Mouse (Mus musculus): ENCODE measurements at regions not wholly inside any gene's neighbourhood (a gene's known extent, or its start where the extent isn't known, plus 50 kb on each side); places are given as distances from the start of the nearest gene placed in this dataset.

DNA sequence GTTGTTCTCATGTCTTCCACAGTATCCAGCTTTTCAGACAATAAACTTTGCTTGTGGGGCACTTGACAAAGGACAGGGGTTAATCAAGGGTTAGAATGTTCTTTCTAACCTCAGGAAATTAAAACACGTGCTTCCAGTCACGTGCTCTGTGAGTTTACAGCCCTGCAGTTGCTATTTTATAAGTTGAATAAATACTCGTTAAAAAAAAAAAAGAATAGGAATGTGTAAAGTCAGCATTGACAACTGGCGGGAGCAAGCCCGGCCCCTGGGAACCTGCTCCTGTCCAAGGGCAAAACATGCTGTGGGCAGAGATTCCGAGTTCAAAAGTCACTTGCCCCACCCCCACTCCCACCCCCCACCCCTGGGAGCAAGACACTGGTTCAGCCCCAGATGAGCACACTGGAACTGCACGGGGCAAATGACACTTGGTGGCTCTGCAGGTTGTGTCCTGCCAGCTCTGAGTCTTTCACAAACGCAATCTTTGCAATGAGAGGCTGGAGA is 72.8 kb upstream of the Lclat1 start:
- Histone ChIP-seq H3K4me2 (no peak overlapping the region), H3K27ac (ENCODE audit: low read depth, low read length) (0 out of 2 replicates have a peak overlapping the region, but pooled peaks have one; percentile 10), H3K4me1 (ENCODE audit: control insufficient read depth, insufficient read depth, low read length) (peaks cover 16% of the 10 kb centered on the region), H3K9ac (ENCODE audit: low read depth, low read length) (no peak overlapping the region), H3K27me3 (ENCODE audit: control insufficient read depth, insufficient read depth, low read length) (no peaks in the 10 kb centered on the region), H3K36me3 (ENCODE audit: control insufficient read depth, insufficient read depth, low read length) (no peaks in the 10 kb centered on the region), H3K4me3 (ENCODE audit: low read depth, low read length) (no peak overlapping the region), H3K9me3 (replicated peaks; ENCODE audit: control insufficient read depth, low read length) (no peaks in the 10 kb centered on the region)
- WGBS (ENCODE audit: insufficient replicate concordance) = 38% methylated on average over 8 of the region's 8 CpGs
- no peak for ATAC-seq (replicated peaks; ENCODE audit: insufficient number of reproducible peaks, low FRiP score, low TSS enrichment)

DNA sequence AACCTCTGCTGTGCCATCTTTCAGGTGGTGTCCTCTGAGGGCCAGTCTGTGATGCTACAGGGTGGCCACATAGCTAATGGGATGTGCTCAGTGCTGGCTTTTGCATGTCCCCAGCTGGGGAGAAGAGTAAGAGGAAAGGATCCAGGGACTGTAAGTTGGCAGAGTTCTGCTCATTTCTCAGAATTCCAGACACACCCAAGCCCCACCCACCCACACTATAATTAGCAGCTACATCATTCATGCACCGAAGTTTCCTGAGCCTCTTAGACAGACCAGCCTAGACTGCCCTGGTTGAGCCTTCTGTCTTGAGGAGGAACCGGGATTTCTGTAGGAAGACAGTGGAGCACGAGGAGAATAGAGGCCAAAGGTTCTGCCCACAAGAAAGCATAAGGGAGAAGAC is 70.9 kb upstream of the Lclat1 start:
- 52% methylated on average over 3 of the region's 3 CpGs for WGBS (ENCODE audit: insufficient replicate concordance)
- Histone ChIP-seq H3K27ac (ENCODE audit: low read depth, low read length) (0 out of 2 replicates have a peak overlapping the region, but pooled peaks have one; percentile 24), H3K4me3 (ENCODE audit: low read depth, low read length) (no peak overlapping the region)

DNA sequence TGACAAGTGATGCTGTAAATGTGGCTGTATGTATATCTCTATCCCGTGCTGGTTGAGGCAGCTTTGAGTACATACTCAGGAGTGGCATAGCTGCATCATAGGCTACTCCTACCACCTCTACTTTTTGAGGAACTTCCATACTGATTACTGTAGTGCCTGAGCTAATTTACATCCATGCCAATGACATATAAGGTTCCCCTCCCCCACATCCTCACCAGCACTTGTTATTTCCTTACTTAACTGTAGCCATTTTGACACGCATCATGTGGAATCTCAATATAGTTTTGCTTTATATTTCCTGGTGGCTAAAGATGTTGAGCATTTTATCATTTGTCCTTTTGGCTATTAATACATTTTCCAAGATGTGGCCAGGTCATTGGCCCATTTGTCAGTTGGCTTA is 69.2 kb upstream of the Lclat1 start:
- 81% methylated on average over 2 of the region's 2 CpGs for WGBS (ENCODE audit: insufficient replicate concordance)
- no peak for ATAC-seq (replicated peaks; ENCODE audit: insufficient number of reproducible peaks, low FRiP score, low TSS enrichment)
- H3K9ac ChIP-seq (ENCODE audit: low read depth, low read length) = no peak overlapping the region
- no peak overlapping the region for H3K4me3 ChIP-seq (ENCODE audit: low read depth, low read length)
- H3K4me1 ChIP-seq (ENCODE audit: control insufficient read depth, insufficient read depth, low read length) = peaks cover 13% of the 10 kb centered on the region
- H3K9me3 ChIP-seq (replicated peaks; ENCODE audit: control insufficient read depth, low read length) = no peaks in the 10 kb centered on the region
- no peak overlapping the region for H3K27ac ChIP-seq (ENCODE audit: low read depth, low read length)
- no peak overlapping the region for H3K4me2 ChIP-seq
- no peaks in the 10 kb centered on the region for H3K27me3 ChIP-seq (ENCODE audit: control insufficient read depth, insufficient read depth, low read length)
- no peaks in the 10 kb centered on the region for H3K36me3 ChIP-seq (ENCODE audit: control insufficient read depth, insufficient read depth, low read length)

More for the DNA sequence above, 70.9 kb upstream of the Lclat1 start:
- H3K4me1 ChIP-seq (ENCODE audit: control insufficient read depth, insufficient read depth, low read length) = peaks cover 14% of the 10 kb centered on the region
- H3K9me3 ChIP-seq (replicated peaks; ENCODE audit: control insufficient read depth, low read length) = no peaks in the 10 kb centered on the region
- H3K27me3 ChIP-seq (ENCODE audit: control insufficient read depth, insufficient read depth, low read length) = no peaks in the 10 kb centered on the region
- H3K9ac ChIP-seq (ENCODE audit: low read depth, low read length) = no peak overlapping the region
- ATAC-seq (replicated peaks; ENCODE audit: insufficient number of reproducible peaks, low FRiP score, low TSS enrichment) = no peak
- H3K4me2 ChIP-seq = no peak overlapping the region
- H3K36me3 ChIP-seq (ENCODE audit: control insufficient read depth, insufficient read depth, low read length) = no peaks in the 10 kb centered on the region

DNA sequence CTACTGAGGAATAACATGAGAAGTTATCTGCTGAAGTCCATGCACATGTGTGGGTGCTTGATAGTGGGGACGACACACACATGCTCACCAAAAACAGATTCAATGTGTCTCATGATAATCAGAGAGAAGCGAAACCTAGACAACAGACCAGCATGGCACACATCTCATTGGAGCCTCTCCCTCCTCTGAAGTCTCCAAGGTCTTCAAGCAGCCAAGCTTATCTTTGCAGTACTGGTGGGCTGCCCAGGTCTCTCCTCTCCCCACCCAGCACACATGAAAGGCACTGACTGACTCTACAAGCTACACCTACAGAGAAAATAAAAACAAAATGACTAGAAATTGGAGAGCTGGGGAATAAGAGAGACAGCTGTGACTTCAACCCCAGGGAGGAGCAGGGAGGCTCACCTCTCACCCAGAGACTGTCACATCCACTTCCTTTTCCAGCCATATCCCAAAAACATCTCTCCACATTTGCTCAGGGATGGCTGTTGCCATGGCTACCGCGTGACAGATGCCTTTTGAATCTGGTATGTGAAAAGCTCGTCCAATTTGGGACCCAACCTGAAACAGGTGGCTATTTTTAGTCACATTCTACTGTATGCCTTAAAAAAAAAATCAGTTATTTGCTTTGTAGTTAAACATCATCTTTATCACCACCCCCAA is 62.7 kb upstream of the Lclat1 start:
- Histone ChIP-seq H3K4me1 (ENCODE audit: control insufficient read depth, insufficient read depth, low read length) (no peaks in the 10 kb centered on the region), H3K9me3 (replicated peaks; ENCODE audit: control insufficient read depth, low read length) (no peaks in the 10 kb centered on the region), H3K36me3 (ENCODE audit: control insufficient read depth, insufficient read depth, low read length) (no peaks in the 10 kb centered on the region), H3K27ac (ENCODE audit: low read depth, low read length) (no peak overlapping the region), H3K9ac (ENCODE audit: low read depth, low read length) (no peak overlapping the region), H3K4me2 (no peak overlapping the region), H3K27me3 (ENCODE audit: control insufficient read depth, insufficient read depth, low read length) (no peaks in the 10 kb centered on the region), H3K4me3 (ENCODE audit: low read depth, low read length) (no peak overlapping the region)
- ATAC-seq (replicated peaks; ENCODE audit: insufficient number of reproducible peaks, low FRiP score, low TSS enrichment) = no peak
- WGBS (ENCODE audit: insufficient replicate concordance) = 66% methylated on average over 5 of the region's 5 CpGs

DNA sequence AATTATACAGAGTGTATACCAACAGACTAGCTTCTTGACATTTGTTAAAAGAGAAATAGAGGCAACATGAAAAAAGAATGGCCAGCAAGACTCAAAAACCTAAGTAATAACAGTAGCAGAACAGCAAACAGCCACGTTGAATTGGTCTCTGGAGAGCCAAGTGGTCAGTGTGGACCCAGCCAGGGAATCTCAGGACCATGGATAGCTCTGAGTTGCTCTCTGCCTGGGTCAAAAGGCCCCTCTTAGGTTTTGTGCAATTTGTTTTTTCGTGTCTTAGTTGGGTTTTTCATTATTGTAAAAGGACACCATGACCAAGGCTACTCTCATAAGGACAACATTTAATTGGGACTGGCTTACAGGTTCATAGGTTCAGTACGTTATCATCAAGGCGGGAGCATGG is 60.8 kb upstream of the Lclat1 start:
- 50% methylated on average over 4 of the region's 4 CpGs for WGBS (ENCODE audit: insufficient replicate concordance)
- Histone ChIP-seq H3K4me3 (ENCODE audit: low read depth, low read length) (no peak overlapping the region), H3K4me1 (ENCODE audit: control insufficient read depth, insufficient read depth, low read length) (no peaks in the 10 kb centered on the region), H3K9ac (ENCODE audit: low read depth, low read length) (no peak overlapping the region), H3K36me3 (ENCODE audit: control insufficient read depth, insufficient read depth, low read length) (no peaks in the 10 kb centered on the region), H3K9me3 (replicated peaks; ENCODE audit: control insufficient read depth, low read length) (no peaks in the 10 kb centered on the region), H3K27ac (ENCODE audit: low read depth, low read length) (no peak overlapping the region), H3K27me3 (ENCODE audit: control insufficient read depth, insufficient read depth, low read length) (no peaks in the 10 kb centered on the region), H3K4me2 (no peak overlapping the region)
- no peak for ATAC-seq (replicated peaks; ENCODE audit: insufficient number of reproducible peaks, low FRiP score, low TSS enrichment)

DNA sequence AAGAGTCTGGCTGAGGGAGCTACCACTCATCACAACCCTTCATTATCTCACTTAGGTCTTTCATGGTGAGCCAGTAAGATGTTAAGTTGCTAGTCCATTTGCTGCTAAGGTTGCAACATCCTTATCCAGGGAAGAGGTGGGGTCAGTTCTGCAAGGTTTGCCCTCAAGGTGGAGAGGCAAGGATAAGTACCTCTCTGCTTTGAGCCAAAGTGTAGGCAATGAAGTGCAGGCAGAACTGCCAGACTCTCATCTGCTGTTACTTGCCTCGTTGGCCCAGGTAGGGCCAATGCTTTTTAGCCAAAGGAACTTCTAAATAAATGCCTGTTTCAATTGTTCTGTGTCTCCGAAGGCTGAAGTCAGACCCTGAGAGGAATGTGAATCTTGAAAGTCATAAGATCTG is 59.6 kb upstream of the Lclat1 start:
- Histone ChIP-seq H3K4me1 (ENCODE audit: control insufficient read depth, insufficient read depth, low read length) (no peaks in the 10 kb centered on the region), H3K27me3 (ENCODE audit: control insufficient read depth, insufficient read depth, low read length) (no peaks in the 10 kb centered on the region), H3K4me3 (ENCODE audit: low read depth, low read length) (no peak overlapping the region), H3K9ac (ENCODE audit: low read depth, low read length) (no peak overlapping the region), H3K9me3 (replicated peaks; ENCODE audit: control insufficient read depth, low read length) (no peaks in the 10 kb centered on the region), H3K27ac (ENCODE audit: low read depth, low read length) (no peak overlapping the region), H3K4me2 (no peak overlapping the region), H3K36me3 (ENCODE audit: control insufficient read depth, insufficient read depth, low read length) (no peaks in the 10 kb centered on the region)
- ATAC-seq (replicated peaks; ENCODE audit: insufficient number of reproducible peaks, low FRiP score, low TSS enrichment) = no peak
- WGBS (ENCODE audit: insufficient replicate concordance) = 73% methylated on average over 2 of the region's 2 CpGs

DNA sequence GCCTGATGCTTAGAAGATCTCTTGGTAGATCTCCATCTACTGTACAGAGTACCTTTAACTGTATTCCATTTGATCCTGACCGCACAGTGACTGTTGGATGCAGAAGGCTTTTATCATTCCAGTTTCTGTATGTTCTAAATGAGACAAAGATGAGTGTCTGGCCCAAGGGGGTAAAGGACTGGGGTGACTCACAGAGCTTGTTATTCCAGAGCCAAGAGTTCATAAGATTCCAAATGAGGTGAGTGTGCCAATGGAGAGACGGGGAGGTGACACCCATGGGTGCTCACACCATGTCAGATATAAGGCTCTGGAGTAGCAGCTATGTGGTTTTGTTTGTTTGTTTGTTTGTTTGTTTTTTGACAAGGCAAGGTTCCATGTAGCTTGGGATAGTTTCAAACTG is 54.8 kb upstream of the Lclat1 start:
- ATAC-seq (replicated peaks; ENCODE audit: insufficient number of reproducible peaks, low FRiP score, low TSS enrichment) = no peak
- H3K4me1 ChIP-seq (ENCODE audit: control insufficient read depth, insufficient read depth, low read length) = peaks cover 7% of the 10 kb centered on the region; the same call in 1 of the 2 replicates
- 77% methylated on average over 2 of the region's 2 CpGs for WGBS (ENCODE audit: insufficient replicate concordance)
- H3K9ac ChIP-seq (ENCODE audit: low read depth, low read length) = no peak overlapping the region
- H3K9me3 ChIP-seq (replicated peaks; ENCODE audit: control insufficient read depth, low read length) = no peaks in the 10 kb centered on the region; the same call in 1 of the 2 replicates
- no peak overlapping the region for H3K4me2 ChIP-seq
- no peak overlapping the region for H3K4me3 ChIP-seq (ENCODE audit: low read depth, low read length)
- H3K27me3 ChIP-seq (ENCODE audit: control insufficient read depth, insufficient read depth, low read length) = no peaks in the 10 kb centered on the region
- H3K36me3 ChIP-seq (ENCODE audit: control insufficient read depth, insufficient read depth, low read length) = no peaks in the 10 kb centered on the region
- H3K27ac ChIP-seq (ENCODE audit: low read depth, low read length) = no peak overlapping the region

DNA sequence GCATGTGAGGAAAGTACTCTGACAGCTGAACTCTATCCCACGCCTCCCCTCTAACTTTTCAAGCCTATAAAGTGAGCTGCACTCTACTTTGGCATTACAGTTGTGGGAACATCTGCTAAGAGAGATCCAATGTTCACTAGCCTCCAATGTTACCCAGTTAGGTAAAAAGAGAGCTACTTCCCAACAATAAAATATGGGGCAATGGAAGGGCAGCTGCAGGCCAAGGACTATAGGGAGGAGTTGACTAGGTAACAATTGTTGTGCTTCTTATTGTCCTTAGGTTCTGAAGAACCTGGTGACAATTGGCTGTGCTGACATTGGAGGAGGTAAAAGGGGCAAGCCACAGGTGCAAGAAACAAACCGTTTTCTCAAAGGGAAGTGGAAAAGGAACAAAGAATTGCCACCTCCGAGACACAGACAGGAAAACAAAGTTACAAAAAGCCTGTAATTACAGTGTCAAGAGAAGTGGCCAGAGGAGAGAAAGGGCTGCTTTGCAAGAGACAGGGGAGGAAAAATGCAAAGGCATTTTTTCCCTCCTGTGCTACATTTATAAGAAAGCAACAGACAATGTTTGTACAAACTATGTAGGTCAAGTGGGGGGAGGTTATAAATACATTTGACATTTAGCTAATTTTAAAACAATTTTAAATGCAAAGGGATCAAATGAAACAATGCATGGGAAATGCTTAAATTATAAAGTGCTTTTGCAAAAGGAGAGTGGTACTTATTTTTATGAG is 54.1 kb upstream of the Lclat1 start:
- Histone ChIP-seq H3K9me3 (replicated peaks; ENCODE audit: control insufficient read depth, low read length) (no peaks in the 10 kb centered on the region; the same call in 1 of the 2 replicates), H3K4me2 (no peak overlapping the region), H3K36me3 (ENCODE audit: control insufficient read depth, insufficient read depth, low read length) (no peaks in the 10 kb centered on the region), H3K27ac (ENCODE audit: low read depth, low read length) (no peak overlapping the region), H3K9ac (ENCODE audit: low read depth, low read length) (no peak overlapping the region), H3K27me3 (ENCODE audit: control insufficient read depth, insufficient read depth, low read length) (no peaks in the 10 kb centered on the region), H3K4me3 (ENCODE audit: low read depth, low read length) (no peak overlapping the region), H3K4me1 (ENCODE audit: control insufficient read depth, insufficient read depth, low read length) (peaks cover 7% of the 10 kb centered on the region; the same call in 1 of the 2 replicates)
- no peak for ATAC-seq (replicated peaks; ENCODE audit: insufficient number of reproducible peaks, low FRiP score, low TSS enrichment)
- 48% methylated on average over 3 of the region's 3 CpGs for WGBS (ENCODE audit: insufficient replicate concordance)
